Mouse (Mus musculus) cortical plate, adult 2 months (tissue): ENCODE measurements around the gene Fut11. TPM values are rescaled to one million over a fixed set of nuclear protein-coding genes. Genes with fewer than 3 reads are reported as not detected.

Source experiments
- H3K27ac ChIP-seq: fragments of 200-500 bp; 2 replicates; pipeline ENCODE4 v1.5.1; 2012; ENCODE audit warnings: low read length, control low read depth, inconsistent platforms; ENCODE audit not compliant: insufficient read depth
- H3K4me1 ChIP-seq: fragments of 200-500 bp; 2 replicates; pipeline ENCODE4 v1.6.1; 2011; ENCODE audit warnings: low read length; ENCODE audit not compliant: control insufficient read depth, insufficient read depth
- H3K4me3 ChIP-seq: fragments of 200-500 bp; 2 replicates; pipeline ENCODE4 v1.5.1; 2011; ENCODE audit warnings: mild to moderate bottlenecking, low read length, control low read depth; ENCODE audit not compliant: insufficient read depth
- CTCF ChIP-seq: fragments of 200-500 bp; IDR thresholded peaks from 2 replicates; pipeline ENCODE4 v1.5.1; 2011; ENCODE audit warnings: mild to moderate bottlenecking, control low read depth, low read length; ENCODE audit not compliant: insufficient read depth; ENCODE audit errors: extremely low read depth
- POLR2A ChIP-seq: fragments of 200-500 bp; IDR thresholded peaks from 2 replicates; pipeline ENCODE4 v1.6.1; 2011; ENCODE audit warnings: mild to moderate bottlenecking, low read length, control low read depth; ENCODE audit not compliant: insufficient read depth; ENCODE audit errors: extremely low read depth
- polyA plus RNA-seq: library from polyadenylated mRNA; depleted of rRNA; stranded (reverse); fragments of >200 nt; gene quantifications from 2 replicates; pipeline ENCODE4 v1.2.3, GENCODE M21; 2012

Fut11 gene
- polyA plus RNA-seq, 1 experiment = 14.9 TPM

- TF ChIP-seq POLR2A = no peak
- no peak for TF ChIP-seq CTCF
- H3K4me3 ChIP-seq = no peak overlapping the region
- peaks cover 1% of the 10 kb centered on the region; the same call in 1 of the 2 replicates for H3K4me1 ChIP-seq
- H3K27ac ChIP-seq = no peak overlapping the region
These were observed 35.1 kb downstream of the Fut11 start for GRCm38 (mm10) chr14:20729871-20730270.

DNA sequence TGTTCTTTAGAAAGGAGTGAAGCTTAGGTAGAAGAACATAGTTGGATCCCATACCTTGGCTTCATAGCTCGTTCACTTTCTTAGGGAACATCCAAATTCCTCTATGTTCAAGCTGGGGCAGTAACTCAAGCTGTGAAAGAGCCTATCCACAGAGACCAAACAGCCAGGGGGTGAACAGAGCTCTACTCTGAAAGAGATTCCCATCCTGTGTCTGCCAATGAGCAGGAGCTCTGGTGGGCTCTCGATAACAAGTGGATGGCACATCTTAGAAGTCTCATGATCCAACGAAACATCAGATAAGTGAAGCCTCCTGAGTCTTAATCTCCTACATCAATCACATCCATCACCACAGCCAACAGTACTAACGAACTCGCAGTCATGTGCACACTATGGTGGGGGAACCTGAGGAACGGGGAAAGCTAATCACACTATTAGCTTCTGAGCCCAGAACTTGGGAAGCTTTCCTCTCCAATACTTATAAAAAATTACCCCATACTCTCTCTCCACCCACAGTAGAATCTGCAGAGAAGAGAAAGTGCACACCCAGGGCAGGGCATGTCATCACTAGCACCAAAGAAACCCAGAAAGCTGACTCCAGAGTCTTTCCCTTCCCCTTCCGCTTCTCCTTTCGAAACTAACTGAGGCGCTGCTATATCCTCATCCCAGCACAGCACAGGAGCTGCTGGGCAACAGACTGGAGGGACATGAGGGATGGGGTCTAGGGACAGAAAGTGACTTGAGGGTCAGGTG is 36.3 kb downstream of the Fut11 start:
- no peak for TF ChIP-seq POLR2A
- no peak for TF ChIP-seq CTCF
- peaks cover 1% of the 10 kb centered on the region; the same call in 1 of the 2 replicates for H3K4me1 ChIP-seq
- H3K27ac ChIP-seq = no peak overlapping the region
- no peak overlapping the region for H3K4me3 ChIP-seq

DNA sequence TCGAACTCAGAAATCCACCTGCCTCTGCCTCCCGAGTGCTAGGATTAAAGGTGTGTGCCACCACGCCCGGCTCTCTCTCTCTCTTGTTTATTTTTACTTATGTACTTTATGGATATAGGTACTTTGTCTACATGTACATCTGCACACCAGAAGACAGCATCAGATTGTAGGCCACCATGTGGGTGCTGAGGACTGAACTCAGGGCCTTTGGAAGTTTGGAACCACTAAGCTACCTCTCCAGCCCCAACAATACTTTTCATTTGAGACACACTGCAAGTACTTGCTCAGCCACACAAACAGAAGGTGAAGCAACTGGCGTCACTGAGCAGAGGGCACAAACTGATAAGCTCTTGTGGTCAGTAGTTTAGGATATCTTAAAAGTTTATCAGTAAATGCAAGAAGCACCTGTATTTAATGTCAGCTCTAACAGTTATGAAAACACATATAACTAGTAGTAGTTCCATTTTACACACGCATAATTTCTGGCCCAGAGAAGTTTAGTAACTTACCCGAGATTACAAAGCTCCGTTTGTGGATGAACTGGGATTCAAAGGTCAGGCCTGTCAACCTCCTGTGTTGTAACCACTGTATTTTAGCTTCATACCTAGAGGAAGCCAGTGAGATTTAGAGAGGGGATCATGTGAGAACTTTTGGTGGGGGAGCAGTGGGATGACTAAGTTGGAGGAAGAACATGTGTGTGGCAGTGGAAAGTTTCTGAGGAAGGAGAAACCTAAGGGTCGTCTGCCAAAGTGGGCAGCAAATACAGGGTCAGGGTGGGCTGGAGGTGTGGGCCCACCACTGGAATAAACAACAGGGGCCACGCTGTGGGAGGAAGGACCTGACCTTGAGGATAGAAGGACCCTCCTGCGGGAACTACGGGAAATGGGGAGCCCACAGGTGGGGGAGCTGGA is 38.5 kb downstream of the Fut11 start:
- TF ChIP-seq CTCF = no peak
- no peak for TF ChIP-seq POLR2A
- Histone ChIP-seq H3K4me3 (peak overlapping the region; percentile 85), H3K4me1 (peaks cover 1% of the 10 kb centered on the region; the same call in 1 of the 2 replicates), H3K27ac (no peak overlapping the region)

- TF ChIP-seq CTCF = no peak
- TF ChIP-seq POLR2A = 0 out of 2 replicates have a peak, but pooled peaks have one; percentile 35
- H3K4me1 ChIP-seq = peaks cover 1% of the 10 kb centered on the region; the same call in 1 of the 2 replicates
These were observed 39.4 kb downstream of the Fut11 start, which contains the start of gene Ndst2 for GRCm38 (mm10) chr14:20733952-20734774. TSS of gene Ndst2 (minus strand) at chr14:20734562.

GRCm38 (mm10) chr14:20735052-20735451 is 40.3 kb downstream of the Fut11 start:
- Histone ChIP-seq H3K4me1 (peaks cover 1% of the 10 kb centered on the region; the same call in 1 of the 2 replicates), H3K4me3 (no peak overlapping the region; the same call in 1 of the 2 replicates), H3K27ac (no peak overlapping the region)
- no peak for TF ChIP-seq POLR2A
- no peak for TF ChIP-seq CTCF

More at GRCm38 (mm10) chr14:20733952-20734774, 39.4 kb downstream of the Fut11 start, which contains the start of gene Ndst2:
- H3K27ac ChIP-seq = peak within 1 kb of the TSS; percentile 88
- H3K4me3 ChIP-seq = peak within 1 kb of the TSS; percentile 85

DNA sequence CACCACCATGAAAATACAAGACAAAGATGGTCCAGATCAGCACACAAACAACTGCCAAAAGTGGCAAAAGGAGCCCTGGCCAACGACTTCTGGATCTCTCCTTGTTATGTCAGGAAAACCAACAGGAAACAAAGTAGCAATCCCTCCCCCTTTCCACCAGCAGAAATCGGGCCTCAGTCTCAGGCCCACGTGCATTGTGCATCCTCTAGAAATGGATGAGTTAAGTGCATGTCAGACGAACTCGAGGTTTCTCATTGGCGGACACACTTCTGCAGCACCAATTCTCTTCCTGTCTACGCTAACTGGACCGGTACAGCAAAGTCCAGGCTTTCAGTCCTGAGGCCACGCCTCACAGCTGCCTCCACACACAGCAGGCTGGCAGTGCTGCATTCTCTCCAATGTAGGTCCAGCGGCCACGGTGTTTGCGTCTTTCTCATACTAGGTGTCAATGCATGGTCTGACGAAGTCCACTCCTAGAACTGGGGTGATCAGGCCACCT is 41.2 kb downstream of the Fut11 start:
- Histone ChIP-seq H3K4me1 (peaks cover 1% of the 10 kb centered on the region; the same call in 1 of the 2 replicates), H3K27ac (no peak overlapping the region), H3K4me3 (no peak overlapping the region)
- no peak for TF ChIP-seq CTCF
- no peak for TF ChIP-seq POLR2A

DNA sequence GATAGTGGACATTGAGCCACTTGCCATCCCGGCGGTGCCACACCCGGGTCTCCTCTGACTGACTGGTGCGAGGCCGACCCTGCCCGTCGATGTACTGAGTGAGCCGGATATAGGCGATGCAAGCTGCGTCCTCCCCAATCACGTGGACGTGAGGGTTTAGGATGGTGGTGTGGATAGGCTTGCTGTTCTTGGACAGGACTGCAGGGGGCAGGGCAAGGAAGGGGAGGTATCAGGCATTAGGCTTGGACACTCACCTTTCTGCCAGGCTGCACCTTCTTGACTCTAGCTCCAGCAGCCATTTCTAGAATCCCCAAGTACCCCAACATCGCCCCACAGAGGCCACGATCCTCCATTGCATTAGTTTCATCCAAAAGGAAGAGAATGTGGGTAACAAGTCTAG is 42.5 kb downstream of the Fut11 start:
- TF ChIP-seq POLR2A (no peak), CTCF (peak; percentile 56; the same call in 1 of the 2 replicates)
- H3K27ac ChIP-seq = no peak overlapping the region
- peaks cover 1% of the 10 kb centered on the region; the same call in 1 of the 2 replicates for H3K4me1 ChIP-seq
- no peak overlapping the region for H3K4me3 ChIP-seq

- no peak overlapping the region for H3K27ac ChIP-seq
- no peak overlapping the region for H3K4me3 ChIP-seq
- no peaks in the 10 kb centered on the region; the same call in 1 of the 2 replicates for H3K4me1 ChIP-seq
- no peak for TF ChIP-seq POLR2A
- TF ChIP-seq CTCF = no peak
These were observed 43.7 kb downstream of the Fut11 start for GRCm38 (mm10) chr14:20738511-20738910.
